Mouse (Mus musculus): ENCODE measurements around the gene Dock6.

Dock6 gene

GRCm38 (mm10) chr9:21849691-21850677 is 2.5 kb downstream of the Dock6 start:
- in situ Hi-C loops (cut with MboI; ENCODE audit: low pct_unique_long_range_greater_than_20kb in 1 of 2, low sequenced_read_pairs in 2 of 2, unreplicated experiment in 1 of 2) = no loop called here

DNA sequence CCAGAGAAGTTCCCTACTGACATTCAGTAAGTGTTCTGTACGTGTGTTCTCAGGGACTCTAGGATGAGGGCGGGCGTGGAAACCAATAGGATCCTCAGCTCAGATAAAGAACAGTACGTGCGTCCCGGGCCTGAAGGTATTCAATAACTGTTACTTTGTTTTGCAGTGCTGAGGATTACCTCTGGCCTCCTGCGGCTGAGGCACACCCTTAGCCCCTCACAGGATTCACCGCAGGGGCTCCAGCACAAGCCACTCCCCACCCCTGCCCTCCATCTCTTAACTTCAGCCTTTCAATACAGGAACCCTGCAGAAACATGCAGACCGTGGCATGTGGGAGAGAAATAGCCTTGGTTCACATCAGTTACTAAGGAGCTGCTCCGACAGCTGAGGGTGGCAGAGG is 4.5 kb downstream of the Dock6 start:
- in situ Hi-C loops (cut with MboI; ENCODE audit: low pct_unique_long_range_greater_than_20kb in 1 of 2, low sequenced_read_pairs in 2 of 2, unreplicated experiment in 1 of 2) = no loop called here

DNA sequence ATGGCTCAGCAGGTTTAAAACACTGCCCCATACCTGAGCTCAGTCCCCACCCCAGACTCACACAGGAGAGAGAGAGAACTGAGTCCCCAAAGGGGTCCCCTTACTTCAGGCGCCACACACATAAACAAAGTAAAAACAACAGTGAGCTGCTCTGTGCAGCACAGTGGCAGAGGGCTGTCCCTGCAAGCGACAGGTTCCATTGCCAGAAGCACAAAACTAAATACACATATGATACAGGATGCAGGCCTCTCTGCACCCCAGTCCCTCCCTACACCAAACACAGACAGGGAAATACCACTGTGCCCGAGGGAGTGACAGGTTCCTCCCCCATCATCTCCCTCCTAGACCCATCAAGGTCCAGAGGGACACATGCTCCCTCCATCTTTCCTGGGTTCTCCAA is 5.0 kb downstream of the Dock6 start:
- in situ Hi-C loops (cut with MboI; ENCODE audit: low pct_unique_long_range_greater_than_20kb in 1 of 2, low sequenced_read_pairs in 2 of 2, unreplicated experiment in 1 of 2) = no loop called here

DNA sequence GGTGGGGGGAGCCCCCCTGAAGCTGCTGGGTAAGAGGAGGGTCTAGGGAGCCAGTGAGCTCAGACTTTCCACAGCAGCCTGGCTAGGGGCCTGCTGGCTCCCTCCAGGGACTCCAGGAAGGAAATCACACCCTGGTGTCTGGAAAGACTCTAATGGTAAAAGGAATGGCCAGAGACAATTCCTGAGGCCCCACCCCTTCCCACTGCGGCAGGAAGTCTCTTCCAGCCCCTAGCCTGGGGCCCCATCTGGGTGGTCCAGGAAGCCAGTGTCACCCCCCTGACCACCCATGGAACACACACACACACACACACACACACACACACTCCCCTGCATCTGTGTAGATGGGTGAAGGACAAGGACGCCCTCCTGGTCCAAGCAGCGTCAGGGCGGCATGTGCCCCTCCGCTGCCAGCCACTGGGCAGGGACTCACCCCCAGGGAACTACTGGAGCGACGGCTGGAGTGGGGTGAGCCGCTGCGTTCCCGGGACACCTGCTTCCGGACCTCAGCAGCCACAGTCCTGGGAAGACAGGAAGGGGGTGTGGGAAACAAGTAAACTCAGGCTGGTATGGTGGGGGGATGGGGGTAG is 5.6 kb downstream of the Dock6 start:
- in situ Hi-C loops (cut with MboI; ENCODE audit: low pct_unique_long_range_greater_than_20kb in 1 of 2, low sequenced_read_pairs in 2 of 2, unreplicated experiment in 1 of 2) = no loop called here

DNA sequence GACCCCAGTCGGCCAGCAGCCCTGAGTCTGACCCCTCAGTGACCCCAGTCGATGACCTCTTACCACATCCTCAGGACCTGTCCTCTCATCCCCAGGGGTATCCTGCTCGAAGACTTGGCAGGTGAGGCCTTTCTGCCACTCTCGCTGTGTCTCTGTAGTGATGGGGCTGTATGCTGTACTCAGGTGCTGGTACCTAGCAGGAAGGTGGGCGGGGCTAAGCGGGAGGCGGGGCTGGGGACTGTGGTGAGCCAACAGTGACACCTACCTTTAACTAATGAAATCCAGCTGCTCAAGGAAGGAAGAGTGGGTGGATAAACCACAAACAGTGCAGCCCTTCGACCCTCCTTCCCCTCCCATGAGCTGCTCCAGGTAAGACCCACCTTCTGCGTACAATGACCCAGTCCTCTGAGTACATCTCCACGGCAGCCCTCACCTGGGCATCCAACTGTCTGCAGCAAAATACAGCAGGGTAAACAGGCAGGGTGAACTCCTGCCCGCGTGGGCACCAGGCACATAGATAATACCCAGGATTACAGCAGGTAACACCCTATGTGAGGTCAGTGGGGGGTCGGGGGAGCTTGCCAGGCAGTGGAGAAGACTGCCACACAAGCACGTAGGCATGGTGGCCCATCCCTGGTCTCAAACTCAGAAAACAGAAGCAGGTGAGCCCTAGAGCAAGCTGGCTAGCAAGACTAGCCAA is 6.9 kb downstream of the Dock6 start:
- in situ Hi-C loops (cut with MboI; ENCODE audit: low pct_unique_long_range_greater_than_20kb in 1 of 2, low sequenced_read_pairs in 2 of 2, unreplicated experiment in 1 of 2) = no loop called here

DNA sequence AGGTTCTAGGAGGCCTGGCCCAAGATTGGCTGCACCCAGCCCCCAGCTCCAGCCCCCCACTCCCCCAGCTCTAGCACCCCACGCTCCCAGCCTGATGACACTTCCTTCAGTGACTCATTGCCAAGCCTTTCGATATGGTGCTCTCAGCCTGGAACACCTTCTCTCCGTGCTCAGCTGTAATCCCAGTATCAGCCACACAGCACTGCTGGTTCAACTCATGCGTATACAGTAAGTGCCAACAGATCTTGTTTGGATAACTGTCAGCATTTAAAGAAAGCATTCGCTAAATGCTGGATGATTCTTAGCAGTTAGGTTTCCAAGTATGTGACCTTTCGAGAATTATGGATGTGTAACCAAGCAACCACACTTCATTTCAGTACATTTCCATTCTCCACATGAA is 9.3 kb downstream of the Dock6 start:
- in situ Hi-C loops (cut with MboI; ENCODE audit: low pct_unique_long_range_greater_than_20kb in 1 of 2, low sequenced_read_pairs in 2 of 2, unreplicated experiment in 1 of 2) = no loop called here

DNA sequence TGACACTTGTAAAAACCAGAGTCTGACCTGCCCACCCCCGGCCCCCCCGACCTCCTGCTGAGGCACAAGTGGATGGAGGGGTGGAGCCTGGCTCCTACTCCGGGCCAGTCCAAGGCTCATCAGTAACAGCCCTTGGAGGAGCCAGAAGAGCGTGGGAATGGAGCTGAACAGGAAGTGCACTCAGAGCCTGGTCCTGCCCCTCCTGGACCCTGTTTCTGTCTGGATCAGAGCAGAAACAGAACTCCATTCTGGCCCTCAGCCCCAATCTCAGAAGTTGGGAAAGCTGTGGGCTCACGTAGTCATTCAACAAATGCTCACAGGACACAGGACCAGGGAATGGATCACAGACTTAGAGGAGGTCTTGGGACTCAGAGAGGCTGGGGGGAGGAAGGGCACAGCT is 10.0 kb downstream of the Dock6 start:
- in situ Hi-C loops (cut with MboI; ENCODE audit: low pct_unique_long_range_greater_than_20kb in 1 of 2, low sequenced_read_pairs in 2 of 2, unreplicated experiment in 1 of 2) = no loop called here

DNA sequence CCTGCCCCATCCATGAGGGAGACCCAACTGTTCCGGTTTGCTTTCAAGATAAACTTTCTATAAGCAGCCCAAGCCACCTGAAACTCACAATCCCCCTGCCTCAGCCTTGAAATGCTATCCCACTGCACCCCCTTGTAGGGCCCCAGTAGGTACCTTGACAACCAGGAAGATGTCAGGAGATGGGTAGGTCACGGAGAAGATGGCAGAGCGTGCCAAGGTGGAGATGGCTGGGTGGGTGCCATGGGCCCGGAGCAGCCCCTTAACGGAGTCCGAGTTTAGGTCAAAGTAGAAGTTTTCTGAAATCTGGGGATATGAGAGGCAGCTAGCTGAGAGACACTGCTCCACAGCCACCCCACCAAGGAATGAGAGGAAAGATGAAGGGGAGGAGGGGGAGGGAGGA is 11.1 kb downstream of the Dock6 start:
- in situ Hi-C loops (cut with MboI; ENCODE audit: low pct_unique_long_range_greater_than_20kb in 1 of 2, low sequenced_read_pairs in 2 of 2, unreplicated experiment in 1 of 2) = no loop called here

DNA sequence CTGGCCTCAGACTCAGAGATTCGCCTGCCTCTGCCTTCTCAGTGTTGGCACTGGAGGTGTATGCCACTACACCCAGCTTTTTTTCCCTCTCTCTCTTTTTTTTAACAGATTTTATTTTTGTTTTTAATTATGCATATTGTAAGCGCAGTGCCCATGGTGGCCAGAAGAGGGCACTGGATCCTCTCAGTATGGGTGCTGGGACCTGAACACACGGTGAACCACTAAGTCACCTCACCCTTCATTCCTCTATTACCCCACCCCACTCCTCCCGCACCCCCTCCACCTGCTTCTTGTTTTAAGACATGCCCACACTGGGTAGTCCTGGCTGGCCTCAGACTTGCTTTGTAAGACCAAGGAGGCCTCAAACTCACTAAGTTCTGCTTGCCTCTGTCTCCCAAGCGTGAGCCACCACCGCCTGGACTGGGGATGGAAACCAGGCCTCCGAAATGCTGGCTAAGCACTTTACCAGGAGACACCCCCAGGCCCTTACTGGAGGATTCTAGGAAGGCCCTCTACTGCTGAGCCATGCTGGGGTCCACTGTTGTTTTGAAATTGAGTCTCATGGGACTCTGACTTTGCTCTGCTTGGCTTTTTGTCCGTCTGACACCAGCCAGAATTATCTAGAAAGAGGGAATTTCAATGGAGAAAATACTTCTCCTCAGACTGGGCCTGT is 12.2 kb downstream of the Dock6 start:
- in situ Hi-C loops (cut with MboI; ENCODE audit: low pct_unique_long_range_greater_than_20kb in 1 of 2, low sequenced_read_pairs in 2 of 2, unreplicated experiment in 1 of 2) = no loop called here

DNA sequence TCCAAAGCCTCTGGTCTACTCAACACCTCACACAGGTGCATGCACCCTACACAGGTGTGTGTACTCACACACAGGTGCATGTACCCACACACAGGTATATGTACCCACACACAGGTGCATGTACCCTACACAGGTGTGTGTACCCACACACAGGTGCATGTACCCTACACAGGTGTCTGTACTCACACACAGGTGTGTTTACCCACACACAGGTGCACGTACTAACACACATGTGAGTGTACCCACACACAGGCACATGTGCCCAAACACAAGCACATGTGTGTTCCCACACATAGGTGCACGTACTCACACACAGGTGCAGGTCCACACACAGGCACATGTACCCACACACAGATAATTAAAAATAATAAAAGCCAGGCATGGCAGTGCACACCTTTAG is 14.7 kb downstream of the Dock6 start:
- in situ Hi-C loops (cut with MboI; ENCODE audit: low pct_unique_long_range_greater_than_20kb in 1 of 2, low sequenced_read_pairs in 2 of 2, unreplicated experiment in 1 of 2) = no loop called here

- in situ Hi-C loops (cut with MboI; ENCODE audit: low pct_unique_long_range_greater_than_20kb in 1 of 2, low sequenced_read_pairs in 2 of 2, unreplicated experiment in 1 of 2) = no loop called here
These were observed 17.1 kb downstream of the Dock6 start, which contains the start of gene Angptl8 for GRCm38 (mm10) chr9:21835258-21835912. Gene Angptl8, plus strand, starts transcription at chr9:21835510.

DNA sequence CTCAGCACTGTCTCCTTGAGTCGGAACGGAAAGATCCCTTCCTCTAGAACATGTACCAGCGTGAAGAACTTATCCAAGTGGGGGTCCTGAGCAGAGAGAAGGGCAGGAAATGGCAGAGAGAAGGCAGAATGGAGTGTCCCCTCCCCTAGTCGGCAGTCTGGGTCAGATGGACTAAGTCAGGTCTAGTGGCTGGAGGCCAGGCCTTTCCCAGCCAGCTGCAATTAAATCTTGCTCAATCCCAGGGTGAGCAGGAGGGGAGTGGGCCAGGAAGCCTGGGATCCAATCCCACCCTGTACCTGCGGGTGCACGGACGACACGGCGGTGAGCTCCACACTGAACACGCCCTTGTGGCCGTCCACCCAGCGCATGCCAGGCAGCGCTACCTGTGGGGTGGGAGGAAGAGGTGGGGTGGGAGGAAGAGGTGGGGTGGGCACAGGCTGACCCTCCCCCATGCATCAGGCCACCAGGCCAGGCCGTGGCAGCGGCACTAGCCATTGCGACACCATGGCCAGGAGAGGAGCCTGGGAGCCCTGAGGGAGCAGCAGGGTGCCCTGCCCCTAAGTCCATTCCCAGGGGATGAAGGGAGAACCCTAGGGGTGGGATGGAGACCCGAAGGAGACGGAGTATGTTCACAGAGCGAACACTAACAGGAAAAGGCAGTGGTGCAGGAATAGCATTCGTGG is 20.7 kb downstream of the Dock6 start:
- in situ Hi-C loops (cut with MboI; ENCODE audit: low pct_unique_long_range_greater_than_20kb in 1 of 2, low sequenced_read_pairs in 2 of 2, unreplicated experiment in 1 of 2) = no loop called here

DNA sequence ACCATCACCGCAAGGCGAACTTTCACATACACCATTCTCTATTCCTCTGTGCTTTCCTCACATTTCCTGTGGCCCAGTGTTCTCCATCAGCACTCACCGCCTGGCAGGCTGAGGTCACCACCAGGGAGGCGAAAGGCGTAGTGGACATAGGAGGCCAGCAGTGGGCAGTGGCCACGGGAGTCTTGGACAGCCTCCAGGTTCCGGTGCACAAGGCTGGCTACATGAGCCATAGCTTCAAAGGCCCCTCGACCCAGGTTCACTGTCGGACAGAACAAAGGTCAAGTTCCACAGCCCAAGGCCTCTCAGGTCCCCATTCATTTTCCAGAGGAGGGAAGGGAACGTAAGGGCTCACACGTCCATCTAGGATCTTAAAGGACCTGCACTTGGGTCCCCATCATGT is 21.5 kb downstream of the Dock6 start:
- in situ Hi-C loops (cut with MboI; ENCODE audit: low pct_unique_long_range_greater_than_20kb in 1 of 2, low sequenced_read_pairs in 2 of 2, unreplicated experiment in 1 of 2) = no loop called here

GRCm38 (mm10) chr9:21830461-21830850 is 22.0 kb downstream of the Dock6 start:
- in situ Hi-C loops (cut with MboI; ENCODE audit: low pct_unique_long_range_greater_than_20kb in 1 of 2, low sequenced_read_pairs in 2 of 2, unreplicated experiment in 1 of 2) = no loop called here

GRCm38 (mm10) chr9:21829834-21830460 is 22.5 kb downstream of the Dock6 start:
- in situ Hi-C loops (cut with MboI; ENCODE audit: low pct_unique_long_range_greater_than_20kb in 1 of 2, low sequenced_read_pairs in 2 of 2, unreplicated experiment in 1 of 2) = no loop called here

GRCm38 (mm10) chr9:21824366-21824765 is 28.1 kb downstream of the Dock6 start:
- in situ Hi-C loops (cut with MboI; ENCODE audit: low pct_unique_long_range_greater_than_20kb in 1 of 2, low sequenced_read_pairs in 2 of 2, unreplicated experiment in 1 of 2) = no loop called here

GRCm38 (mm10) chr9:21823957-21824356 is 28.5 kb downstream of the Dock6 start:
- in situ Hi-C loops (cut with MboI; ENCODE audit: low pct_unique_long_range_greater_than_20kb in 1 of 2, low sequenced_read_pairs in 2 of 2, unreplicated experiment in 1 of 2) = no loop called here

Measured in mouse embryonic stem cell (cell line).